Mouse (Mus musculus) heart, adult 2 months (tissue): ENCODE results near the gene Rin3. TPM values are rescaled to one million over a fixed set of nuclear protein-coding genes. Genes with fewer than 3 reads are reported as not detected.

Experiments used
- DNase-seq, 2 experiments: peaks; one replicate each; pipeline ENCODE4 v3.0.0; 2021
- H3K27ac ChIP-seq: fragments of 200-600 bp; 2 replicates; pipeline ENCODE4 v1.8.1; 2022
- H3K27me3 ChIP-seq: fragments of 200-500 bp; 2 replicates; pipeline ENCODE4 v1.6.1; 2012; ENCODE audit warnings: mild to moderate bottlenecking, low read length, inconsistent platforms, mixed read lengths; ENCODE audit not compliant: control insufficient read depth, insufficient read depth
- H3K36me3 ChIP-seq: fragments of 200-500 bp; 2 replicates; pipeline ENCODE4 v1.6.1; 2012; ENCODE audit warnings: low read length, inconsistent platforms; ENCODE audit not compliant: control insufficient read depth, insufficient read depth
- H3K4me1 ChIP-seq: fragments of 200-500 bp; 2 replicates; pipeline ENCODE4 v1.6.1; 2011; ENCODE audit warnings: low read length; ENCODE audit not compliant: control insufficient read depth, insufficient read depth
- H3K4me3 ChIP-seq: fragments of 200-600 bp; 2 replicates; pipeline ENCODE4 v1.8.1; 2022
- H3K79me2 ChIP-seq: fragments of 200-500 bp; replicated peaks from 2 replicates; pipeline ENCODE4 v1.6.1; 2012; ENCODE audit warnings: mild to moderate bottlenecking, inconsistent platforms, low read length, moderate library complexity, mixed read lengths; ENCODE audit not compliant: control insufficient read depth, insufficient read depth
- H3K9ac ChIP-seq: fragments of 200-500 bp; 2 replicates; pipeline ENCODE4 v1.6.1; 2012; ENCODE audit warnings: low read depth, mild to moderate bottlenecking, control low read depth, inconsistent platforms, low read length, mixed read lengths
- CTCF ChIP-seq: fragments of 200-600 bp; IDR thresholded peaks from 2 replicates; pipeline ENCODE4 v1.8.1; 2022; ENCODE audit warnings: antibody characterized with exemption, mild to moderate bottlenecking, moderate library complexity
- EP300 ChIP-seq: fragments of 200-500 bp; IDR thresholded peaks from 2 replicates; pipeline ENCODE4 v1.6.1; 2011; ENCODE audit warnings: low read depth, low read length, control low read depth; ENCODE audit not compliant: insufficient read depth
- POLR2A ChIP-seq: fragments of 200-500 bp; IDR thresholded peaks from 2 replicates; pipeline ENCODE4 v1.6.1; 2011; ENCODE audit warnings: mild to moderate bottlenecking, low read depth, low read length, control low read depth; ENCODE audit not compliant: insufficient read depth
- WGBS: fragments of 180-500 bp; shearing (Covaris S2); methylation state at CpG from one replicate; pipeline ENCODE4 v1.1.7; 2018; 5-methylcytosine and 5-hydroxymethylcytosine counted together
- intact Hi-C: fragments of 180-260 bp; cut with DNase I; formaldehyde crosslinking; loops from one replicate; pipeline ENCODE4 v1.15.1; 2025
- polyA plus RNA-seq: library from polyadenylated mRNA; depleted of rRNA; stranded (reverse); fragments of >200 nt; gene quantifications from 2 replicates; pipeline ENCODE4 v1.2.3, GENCODE M21; 2012
- total RNA-seq, 2 experiments: library from RNA; stranded (reverse); gene quantifications; 2 replicates each; pipeline ENCODE4 v1.2.3; 2021

Gene Rin3
- total and polyA plus RNA-seq, 3 experiments, result 10.3 to 25.3 (median 14.7) TPM

- DNase-seq, result no peak
- Histone ChIP-seq H3K79me2 (no peaks in the 10 kb centered on the region), H3K27me3 (no peaks in the 10 kb centered on the region), H3K36me3 (no peaks in the 10 kb centered on the region), H3K9ac (no peak overlapping the region), H3K4me1 (no peaks in the 10 kb centered on the region), H3K27ac (no peak overlapping the region), H3K4me3 (no peak overlapping the region)
- TF ChIP-seq POLR2A (no peak), EP300 (no peak), CTCF (no peak)
- intact Hi-C loops, result no loop called here
- 81% methylated on average over 2 of the region's 2 CpGs for WGBS
Observed at GRCm38 (mm10) chr12:102391109-102391508, 108.3 kb downstream of the Rin3 start.

- Histone ChIP-seq H3K36me3 (no peaks in the 10 kb centered on the region), H3K9ac (no peak overlapping the region), H3K27ac (no peak overlapping the region), H3K79me2 (no peaks in the 10 kb centered on the region), H3K27me3 (no peaks in the 10 kb centered on the region), H3K4me1 (no peaks in the 10 kb centered on the region), H3K4me3 (no peak overlapping the region)
- intact Hi-C loops, result loop anchor here (1.0 to 2.0 kb wide), 2 partner anchors 47 to 69 kb away; partner anchors contain the start of gene Lgmn
- 79% methylated on average over 4 of the region's 4 CpGs for WGBS
- DNase-seq, result no peak
- no peak for TF ChIP-seq POLR2A
- no peak for TF ChIP-seq EP300
- peak; percentile 85 for TF ChIP-seq CTCF
Observed at GRCm38 (mm10) chr12:102391982-102392381, 109.1 kb downstream of the Rin3 start.

GRCm38 (mm10) chr12:102394496-102394895, 111.6 kb downstream of the Rin3 start:
- intact Hi-C loops, result no loop called here

GRCm38 (mm10) chr12:102395537-102395936, 112.7 kb downstream of the Rin3 start:
- H3K9ac ChIP-seq, result no peak overlapping the region
- H3K4me3 ChIP-seq, result no peak overlapping the region
- no peaks in the 10 kb centered on the region for H3K36me3 ChIP-seq
- no peak for DNase-seq
- no peak overlapping the region for H3K27ac ChIP-seq
- H3K27me3 ChIP-seq, result no peaks in the 10 kb centered on the region
- 66% methylated on average over 9 of the region's 9 CpGs for WGBS
- intact Hi-C loops, result no loop called here
- H3K4me1 ChIP-seq, result no peaks in the 10 kb centered on the region
- no peak for TF ChIP-seq EP300
- TF ChIP-seq POLR2A, result no peak
- no peaks in the 10 kb centered on the region for H3K79me2 ChIP-seq

More at GRCm38 (mm10) chr12:102394496-102394895, 111.6 kb downstream of the Rin3 start:
- Histone ChIP-seq H3K4me3 (no peak overlapping the region), H3K4me1 (no peaks in the 10 kb centered on the region), H3K36me3 (no peaks in the 10 kb centered on the region), H3K27me3 (no peaks in the 10 kb centered on the region), H3K79me2 (no peaks in the 10 kb centered on the region), H3K9ac (no peak overlapping the region), H3K27ac (no peak overlapping the region)
- WGBS, result 84% methylated on average over 7 of the region's 7 CpGs
- TF ChIP-seq CTCF (no peak), EP300 (no peak), POLR2A (no peak)
- no peak for DNase-seq

- H3K9ac ChIP-seq, result no peak overlapping the region
- WGBS, result 56% methylated on average over 19 of the region's 19 CpGs
- H3K27ac ChIP-seq, result no peak overlapping the region
- no peak overlapping the region for H3K4me3 ChIP-seq
- no peaks in the 10 kb centered on the region for H3K27me3 ChIP-seq
- intact Hi-C loops, result no loop called here
- no peak for TF ChIP-seq POLR2A
- TF ChIP-seq CTCF, result no peak
- no peak for TF ChIP-seq EP300
- DNase-seq, result no peak
- no peaks in the 10 kb centered on the region for H3K4me1 ChIP-seq
- H3K36me3 ChIP-seq, result no peaks in the 10 kb centered on the region
- H3K79me2 ChIP-seq, result no peaks in the 10 kb centered on the region
Observed at GRCm38 (mm10) chr12:102395998-102396991, 113.4 kb downstream of the Rin3 start.

GRCm38 (mm10) chr12:102398588-102398987, 115.7 kb downstream of the Rin3 start:
- Histone ChIP-seq H3K27ac (no peak overlapping the region), H3K27me3 (no peaks in the 10 kb centered on the region), H3K36me3 (no peaks in the 10 kb centered on the region), H3K79me2 (no peaks in the 10 kb centered on the region), H3K4me3 (no peak overlapping the region), H3K4me1 (no peaks in the 10 kb centered on the region), H3K9ac (no peak overlapping the region)
- TF ChIP-seq POLR2A (no peak), EP300 (no peak), CTCF (no peak)
- intact Hi-C loops, result no loop called here
- DNase-seq, result no peak
- 81% methylated on average over 4 of the region's 4 CpGs for WGBS
